Mouse (Mus musculus) E14TG2a.4 (cell line): ENCODE measurements around the gene Limk2.

Experiments used
- CTCF ChIP-seq: conservative IDR thresholded peaks from 2 replicates; pipeline ENCODE4 v1.5.1; 2014; ENCODE audit warnings: low read length
- NANOG ChIP-seq: IDR thresholded peaks from 2 replicates; pipeline ENCODE4 v1.6.1; 2014; ENCODE audit warnings: borderline replicate concordance, low read length, mixed read lengths
- POU5F1 ChIP-seq: IDR thresholded peaks from 2 replicates; pipeline ENCODE4 v1.6.1; 2014; ENCODE audit warnings: low read length, borderline replicate concordance

- TF ChIP-seq CTCF (no peak), POU5F1 (no peak), NANOG (no peak)
These were observed 42.7 kb upstream of the Limk2 start for GRCm38 (mm10) chr11:3451701-3452163.
